Mouse (Mus musculus): ENCODE measurements around the gene Zfp146. TPM values are rescaled to one million over a fixed set of nuclear protein-coding genes. Genes with fewer than 3 reads are reported as not detected.

The Zfp146 gene
- 56.8 TPM for polyA plus RNA-seq (2015; fragmentation: Illumina TruSeq; extraction: RNeasy Lipid Tissue Mini Kit (QIAGEN cat#74804); ENCODE audit: insufficient read depth, low replicate concordance)

DNA sequence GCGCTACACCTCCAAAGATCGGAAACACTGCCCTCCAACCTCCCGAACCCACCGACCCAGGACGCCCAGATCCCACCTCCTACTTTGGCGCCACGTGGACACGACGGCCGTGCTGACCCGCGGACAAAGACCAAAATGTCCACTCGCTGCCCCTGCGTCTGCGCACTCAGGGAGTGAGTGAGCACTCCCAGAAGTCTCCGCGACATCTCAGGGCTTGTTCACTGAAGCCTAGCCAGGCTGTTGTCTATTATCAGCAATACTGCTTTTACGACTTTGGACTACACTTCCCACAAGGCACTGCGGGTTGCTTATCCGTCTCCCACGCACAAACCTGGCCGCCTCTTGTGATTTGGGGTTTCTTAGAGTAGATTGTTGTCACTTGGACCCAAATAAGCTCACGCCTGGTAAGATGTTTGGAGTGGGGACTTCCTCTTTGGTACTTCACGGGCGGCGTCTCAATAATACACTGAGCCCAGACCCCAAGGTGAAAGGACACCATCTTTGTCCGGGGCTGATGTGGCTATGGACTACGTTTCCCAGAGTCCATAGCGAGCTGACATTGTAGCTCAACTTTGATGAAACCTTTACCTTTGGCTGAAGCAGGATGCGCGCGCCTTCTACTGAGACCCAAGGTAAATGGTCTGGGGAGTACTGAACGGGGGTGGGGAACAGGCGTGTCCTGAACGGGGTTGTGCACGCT is at the start of gene Zfp146:
TSS of gene Zfp146 (minus strand) at position 168 of the 700 bp plus-strand sequence.

DNA sequence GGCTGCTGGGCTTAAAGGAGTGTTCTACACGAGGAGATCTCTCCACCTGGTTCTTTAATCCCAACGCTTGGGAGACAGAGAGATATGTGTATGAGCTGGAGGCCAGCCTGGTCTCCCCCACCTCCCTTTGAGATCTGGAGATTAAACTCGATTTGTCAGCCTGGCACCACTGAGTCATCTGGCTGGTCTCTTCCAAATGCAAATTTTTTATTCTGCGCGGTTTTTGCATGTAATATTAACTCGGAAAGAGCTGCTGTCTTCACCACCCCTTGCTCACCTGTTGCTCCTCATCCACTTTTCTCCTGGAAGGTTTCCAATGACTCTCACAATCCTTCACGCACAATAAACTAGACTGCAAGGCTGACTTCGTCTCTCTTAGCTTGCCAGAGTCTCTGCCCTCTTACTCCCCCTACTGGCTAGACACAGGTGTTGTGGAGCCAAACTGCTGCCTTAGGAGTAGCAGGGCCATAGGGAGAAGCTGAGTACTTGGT is 29.0 kb upstream of the Zfp146 start, which contains the start of gene Capns1:
TSS of gene Capns1 (minus strand) at position 331 of the 491 bp plus-strand sequence.

DNA sequence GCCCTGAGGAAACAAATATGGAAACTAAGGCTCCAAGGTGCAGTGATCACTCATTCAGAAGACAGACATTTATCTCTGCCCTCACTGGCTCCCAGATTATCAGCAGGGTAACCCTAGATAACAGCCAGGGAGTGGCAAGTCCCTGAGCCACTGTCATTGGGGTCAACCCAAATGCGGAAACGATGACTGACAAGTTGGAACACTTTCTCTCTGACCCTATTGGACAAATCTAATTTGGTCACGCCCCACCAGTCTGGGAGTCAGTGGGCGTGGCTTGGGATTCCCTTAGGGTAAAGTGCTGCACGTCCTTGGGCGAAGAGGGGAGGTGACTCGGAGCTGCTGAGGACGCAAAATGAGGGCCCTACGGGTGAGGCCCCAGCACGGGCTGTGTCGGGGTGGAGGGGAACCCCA is 14.3 kb upstream of the Zfp146 start, which contains the start of gene Cox7a1:
TSS of gene Cox7a1 (plus strand) at position 266 of the 411 bp plus-strand sequence.

DNA sequence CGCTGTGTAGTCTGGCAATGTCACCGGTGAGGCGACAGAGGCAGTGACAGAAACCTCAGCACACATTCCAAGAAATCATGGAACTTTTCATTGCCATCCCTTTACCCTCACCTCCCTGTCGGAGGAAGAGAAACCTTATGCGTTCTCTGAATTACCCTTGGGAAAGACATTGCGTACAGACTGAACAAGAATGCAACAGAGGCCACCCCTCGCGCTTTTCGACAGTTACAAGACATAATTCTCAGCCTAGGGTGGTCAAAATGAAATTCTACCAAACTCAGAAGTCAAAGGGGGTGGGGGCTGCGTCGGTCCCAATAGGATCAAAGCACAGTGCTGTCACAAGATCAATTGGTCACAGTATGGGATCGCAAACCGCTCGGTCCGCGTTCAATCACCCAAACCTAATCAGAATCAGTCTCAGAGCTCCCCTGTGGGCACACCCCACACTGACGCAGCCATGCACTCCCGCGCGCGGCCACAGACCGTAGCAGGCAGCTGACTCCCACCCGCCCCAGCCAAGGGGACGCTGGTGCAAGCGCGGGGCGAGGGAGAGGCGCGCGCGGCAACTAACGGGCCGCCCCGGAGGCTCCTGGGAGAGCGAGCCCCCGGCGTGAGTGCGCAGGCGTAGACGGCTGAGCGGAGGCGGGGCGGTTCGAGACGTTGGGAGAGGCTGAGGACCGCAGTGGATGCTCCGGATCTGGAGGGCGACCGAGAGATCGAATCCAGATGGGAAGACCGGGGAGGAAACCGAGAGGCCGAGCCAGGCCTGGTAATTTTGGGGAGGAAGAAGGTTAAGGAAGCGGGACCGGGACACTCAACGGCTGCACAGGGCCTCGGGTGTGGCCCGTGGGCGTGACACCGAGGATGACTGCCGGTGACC is 48.0 kb downstream of the Zfp146 start, which contains the start of gene Zfp382:
TSS of gene Zfp382 (plus strand) at position 635 of the 880 bp plus-strand sequence.

Other genes starting within 250 kb of the Zfp146 start
- gene Zfp74, start 215.7 kb downstream of the Zfp146 start, polyA plus RNA-seq (2015; fragmentation: Illumina TruSeq; extraction: RNeasy Lipid Tissue Mini Kit (QIAGEN cat#74804); ENCODE audit: insufficient read depth, low replicate concordance), result 7.3 TPM
- gene Zfp568, start 185.8 kb downstream of the Zfp146 start, polyA plus RNA-seq (2015; fragmentation: Illumina TruSeq; extraction: RNeasy Lipid Tissue Mini Kit (QIAGEN cat#74804); ENCODE audit: insufficient read depth, low replicate concordance), result 11.5 TPM
- 6.0 TPM for gene Zfp14, start 118.4 kb downstream of the Zfp146 start, polyA plus RNA-seq (2015; fragmentation: Illumina TruSeq; extraction: RNeasy Lipid Tissue Mini Kit (QIAGEN cat#74804); ENCODE audit: insufficient read depth, low replicate concordance)
- gene Zfp82, start 96.8 kb downstream of the Zfp146 start, polyA plus RNA-seq (2015; fragmentation: Illumina TruSeq; extraction: RNeasy Lipid Tissue Mini Kit (QIAGEN cat#74804); ENCODE audit: insufficient read depth, low replicate concordance), result 10.2 TPM
- 1.5 TPM for gene Gm26920, start 79.3 kb downstream of the Zfp146 start, polyA plus RNA-seq (2015; fragmentation: Illumina TruSeq; extraction: RNeasy Lipid Tissue Mini Kit (QIAGEN cat#74804); ENCODE audit: insufficient read depth, low replicate concordance)
- 10.1 TPM for gene Zfp566, start 79.2 kb downstream of the Zfp146 start, polyA plus RNA-seq (2015; fragmentation: Illumina TruSeq; extraction: RNeasy Lipid Tissue Mini Kit (QIAGEN cat#74804); ENCODE audit: insufficient read depth, low replicate concordance)
- 76.0 TPM for gene Zfp260, start 75.0 kb downstream of the Zfp146 start, polyA plus RNA-seq (2015; fragmentation: Illumina TruSeq; extraction: RNeasy Lipid Tissue Mini Kit (QIAGEN cat#74804); ENCODE audit: insufficient read depth, low replicate concordance)
- 8.5 TPM for gene Zfp382, start 47.8 kb downstream of the Zfp146 start, polyA plus RNA-seq (2015; fragmentation: Illumina TruSeq; extraction: RNeasy Lipid Tissue Mini Kit (QIAGEN cat#74804); ENCODE audit: insufficient read depth, low replicate concordance)
- gene Cox7a1, start 14.4 kb upstream of the Zfp146 start, polyA plus RNA-seq (2015; fragmentation: Illumina TruSeq; extraction: RNeasy Lipid Tissue Mini Kit (QIAGEN cat#74804); ENCODE audit: insufficient read depth, low replicate concordance), result not detected
- 236 TPM for gene Capns1, start 29.1 kb upstream of the Zfp146 start, polyA plus RNA-seq (2015; fragmentation: Illumina TruSeq; extraction: RNeasy Lipid Tissue Mini Kit (QIAGEN cat#74804); ENCODE audit: insufficient read depth, low replicate concordance)
- 7.5 TPM for gene Polr2i, start 62.2 kb upstream of the Zfp146 start, polyA plus RNA-seq (2015; fragmentation: Illumina TruSeq; extraction: RNeasy Lipid Tissue Mini Kit (QIAGEN cat#74804); ENCODE audit: insufficient read depth, low replicate concordance)
- gene Tbcb, start 62.5 kb upstream of the Zfp146 start, polyA plus RNA-seq (2015; fragmentation: Illumina TruSeq; extraction: RNeasy Lipid Tissue Mini Kit (QIAGEN cat#74804); ENCODE audit: insufficient read depth, low replicate concordance), result 39.6 TPM
- not detected for gene Ovol3, start 66.0 kb upstream of the Zfp146 start, polyA plus RNA-seq (2015; fragmentation: Illumina TruSeq; extraction: RNeasy Lipid Tissue Mini Kit (QIAGEN cat#74804); ENCODE audit: insufficient read depth, low replicate concordance)
- 0.23 TPM for gene Thap8, start 110.3 kb upstream of the Zfp146 start, polyA plus RNA-seq (2015; fragmentation: Illumina TruSeq; extraction: RNeasy Lipid Tissue Mini Kit (QIAGEN cat#74804); ENCODE audit: insufficient read depth, low replicate concordance)
- gene Wdr62, start 110.7 kb upstream of the Zfp146 start, polyA plus RNA-seq (2015; fragmentation: Illumina TruSeq; extraction: RNeasy Lipid Tissue Mini Kit (QIAGEN cat#74804); ENCODE audit: insufficient read depth, low replicate concordance), result 3.9 TPM
- 15.0 TPM for gene Clip3, start 122.0 kb upstream of the Zfp146 start, polyA plus RNA-seq (2015; fragmentation: Illumina TruSeq; extraction: RNeasy Lipid Tissue Mini Kit (QIAGEN cat#74804); ENCODE audit: insufficient read depth, low replicate concordance)
- 25.9 TPM for gene Alkbh6, start 139.0 kb upstream of the Zfp146 start, polyA plus RNA-seq (2015; fragmentation: Illumina TruSeq; extraction: RNeasy Lipid Tissue Mini Kit (QIAGEN cat#74804); ENCODE audit: insufficient read depth, low replicate concordance)
- 3.6 TPM for gene Syne4, start 145.1 kb upstream of the Zfp146 start, polyA plus RNA-seq (2015; fragmentation: Illumina TruSeq; extraction: RNeasy Lipid Tissue Mini Kit (QIAGEN cat#74804); ENCODE audit: insufficient read depth, low replicate concordance)
- 1.0 TPM for gene E130208F15Rik, start 152.0 kb upstream of the Zfp146 start, polyA plus RNA-seq (2015; fragmentation: Illumina TruSeq; extraction: RNeasy Lipid Tissue Mini Kit (QIAGEN cat#74804); ENCODE audit: insufficient read depth, low replicate concordance)
- 12.5 TPM for gene Sdhaf1, start 154.1 kb upstream of the Zfp146 start, polyA plus RNA-seq (2015; fragmentation: Illumina TruSeq; extraction: RNeasy Lipid Tissue Mini Kit (QIAGEN cat#74804); ENCODE audit: insufficient read depth, low replicate concordance)
- 0.40 TPM for gene Lrfn3, start 193.0 kb upstream of the Zfp146 start, polyA plus RNA-seq (2015; fragmentation: Illumina TruSeq; extraction: RNeasy Lipid Tissue Mini Kit (QIAGEN cat#74804); ENCODE audit: insufficient read depth, low replicate concordance)
- 399 TPM for gene Tyrobp, start 244.0 kb upstream of the Zfp146 start, polyA plus RNA-seq (2015; fragmentation: Illumina TruSeq; extraction: RNeasy Lipid Tissue Mini Kit (QIAGEN cat#74804); ENCODE audit: insufficient read depth, low replicate concordance)

All from spleen, adult 10 weeks (tissue).